Mouse (Mus musculus) lung, postnatal 0 days (tissue): ENCODE measurements at regions not wholly inside any gene's neighbourhood (a gene's known extent, or its start where the extent isn't known, plus 50 kb on each side); places are given as distances from the start of the nearest gene placed in this dataset.

Source experiments
- ATAC-seq: fragments of 200-750 bp; cut with Nextera tagmentation; 2 replicates; pipeline ENCODE4 v1.8.0; 2017; ENCODE audit warnings: moderate library complexity
- DNase-seq: peaks from one replicate; pipeline ENCODE4 v3.0.0-alpha.2; 2016; ENCODE audit warnings: low spot score
- H3K27ac ChIP-seq: fragments of 300-500 bp; sonication (generic); 2 replicates; pipeline ENCODE4 v1.5.1; 2014; ENCODE audit warnings: antibody characterized with exemption, mild to moderate bottlenecking, low read length, mixed read lengths
- H3K27me3 ChIP-seq: fragments of 300-500 bp; sonication (generic); replicated peaks from 2 replicates; pipeline ENCODE4 v1.6.1; 2014; ENCODE audit warnings: low read length, mixed read lengths; ENCODE audit not compliant: insufficient read depth
- H3K36me3 ChIP-seq: fragments of 300-500 bp; sonication (generic); 2 replicates; pipeline ENCODE4 v1.6.1; 2014; ENCODE audit warnings: low read length, mixed read lengths; ENCODE audit not compliant: insufficient read depth
- H3K4me1 ChIP-seq: fragments of 300-500 bp; sonication (generic); 2 replicates; pipeline ENCODE4 v1.6.1; 2014; ENCODE audit warnings: antibody characterized with exemption, low read depth, low read length, mixed read lengths; ENCODE audit not compliant: insufficient read depth
- H3K4me2 ChIP-seq: fragments of 300-500 bp; sonication (generic); replicated peaks from 2 replicates; pipeline ENCODE4 v1.6.1; 2014; ENCODE audit warnings: low read depth, mild to moderate bottlenecking, low read length, moderate library complexity, mixed read lengths
- H3K4me3 ChIP-seq: fragments of 300-500 bp; sonication (generic); 2 replicates; pipeline ENCODE4 v1.5.1; 2014; ENCODE audit warnings: low read depth, low read length
- H3K9ac ChIP-seq: fragments of 300-500 bp; sonication (generic); replicated peaks from 2 replicates; pipeline ENCODE4 v1.6.1; 2014; ENCODE audit warnings: low read depth, mild to moderate bottlenecking
- H3K9me3 ChIP-seq: fragments of 300-500 bp; sonication (generic); 2 replicates; pipeline ENCODE4 v1.6.1; 2016; ENCODE audit warnings: low read length, mixed read lengths
- CTCF ChIP-seq: IDR thresholded peaks from 2 replicates; pipeline ENCODE4 v1.5.1; 2016; ENCODE audit warnings: antibody characterized with exemption, mild to moderate bottlenecking
- EP300 ChIP-seq: IDR thresholded peaks from 2 replicates; pipeline ENCODE4 v1.6.1; 2016; ENCODE audit warnings: antibody characterized with exemption, mild to moderate bottlenecking, control low read depth
- WGBS: fragments of 180-500 bp; shearing (Covaris S2); extraction: QIAGEN DNeasy Blood & Tissue Kit; methylation state at CpG from one replicate; pipeline ENCODE4 v1.1.7; 2014; 5-methylcytosine and 5-hydroxymethylcytosine counted together

DNA sequence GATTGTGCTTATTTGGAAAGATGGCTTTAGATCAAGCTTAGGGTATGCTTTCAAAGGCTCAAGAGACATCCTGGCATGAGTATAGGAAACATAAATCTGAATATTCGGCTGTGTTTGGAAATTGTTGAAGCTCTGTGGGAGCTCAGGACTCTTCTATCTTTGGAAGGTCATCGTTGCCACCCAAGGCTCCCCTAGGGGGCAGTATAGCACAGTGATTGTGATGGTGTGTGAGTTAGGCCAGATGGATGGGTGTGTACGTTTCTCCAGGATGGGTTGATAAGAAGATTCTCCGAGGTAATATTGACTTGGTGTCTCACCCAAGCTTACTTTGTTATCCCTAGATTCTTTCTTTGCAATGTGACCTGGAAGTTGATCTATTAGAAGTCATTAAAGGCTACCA lies 93.3 kb upstream of the Card11 start:
- DNase-seq (no peak), ATAC-seq (no peak)
- Histone ChIP-seq H3K4me3 (no peak overlapping the region), H3K9ac (no peak overlapping the region), H3K4me2 (no peak overlapping the region), H3K9me3 (no peaks in the 10 kb centered on the region), H3K4me1 (no peaks in the 10 kb centered on the region), H3K27me3 (no peaks in the 10 kb centered on the region), H3K27ac (no peak overlapping the region), H3K36me3 (no peaks in the 10 kb centered on the region)
- 36% methylated on average over 4 of the region's 4 CpGs for WGBS
- TF ChIP-seq CTCF (peak; percentile 71), EP300 (no peak)

DNA sequence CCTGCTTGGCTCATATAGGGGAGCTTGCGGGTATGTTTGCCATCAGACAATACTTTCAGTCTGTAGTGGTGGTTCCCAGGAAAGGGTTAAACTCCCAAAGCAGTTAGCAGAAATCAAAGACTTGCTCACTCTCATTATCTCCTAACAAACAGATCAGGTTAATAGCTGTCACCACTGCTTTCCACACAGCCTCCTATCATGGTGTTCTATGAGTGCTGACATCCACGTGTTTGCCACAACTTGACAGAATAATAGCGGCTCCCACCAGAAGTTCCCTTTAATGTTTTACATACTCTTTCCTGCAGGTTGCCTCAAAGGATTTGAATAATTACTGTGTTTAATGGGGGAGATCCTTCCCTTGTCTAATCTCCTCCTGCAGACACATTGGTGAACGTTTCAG lies 97.5 kb upstream of the Card11 start:
- 26% methylated on average over 4 of the region's 4 CpGs for WGBS
- DNase-seq: no peak
- H3K4me2 ChIP-seq: no peak overlapping the region

DNA sequence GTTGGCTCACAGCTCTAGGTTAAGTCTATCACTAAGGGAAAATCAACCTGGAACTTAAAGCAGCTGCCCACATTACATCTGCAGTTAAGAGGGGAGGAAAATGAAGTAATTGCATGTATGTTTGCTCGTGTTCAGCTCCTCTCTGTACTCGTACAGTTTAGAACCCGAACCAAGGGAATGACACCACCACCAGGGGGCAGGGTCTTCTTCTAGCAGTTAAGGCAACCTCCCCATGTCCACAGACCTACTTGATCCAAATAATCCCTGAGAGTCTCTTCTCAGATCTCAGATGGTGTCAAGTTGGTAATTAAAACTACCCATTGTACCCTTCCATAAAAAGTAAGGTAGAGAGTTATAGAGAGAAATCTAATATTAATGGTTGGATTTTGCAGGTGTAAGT lies 111.3 kb upstream of the Card11 start:
- 91% methylated on average over 3 of the region's 3 CpGs for WGBS
- Histone ChIP-seq H3K4me1 (no peaks in the 10 kb centered on the region), H3K4me2 (no peak overlapping the region), H3K9ac (no peak overlapping the region), H3K4me3 (no peak overlapping the region), H3K9me3 (no peaks in the 10 kb centered on the region), H3K36me3 (no peaks in the 10 kb centered on the region), H3K27ac (no peak overlapping the region), H3K27me3 (no peaks in the 10 kb centered on the region)
- TF ChIP-seq EP300 (no peak), CTCF (no peak)
- DNase-seq (no peak), ATAC-seq (no peak)

More for the DNA sequence above, 97.5 kb upstream of the Card11 start:
- Histone ChIP-seq H3K4me3 (no peak overlapping the region), H3K27ac (no peak overlapping the region), H3K27me3 (no peaks in the 10 kb centered on the region), H3K9me3 (no peaks in the 10 kb centered on the region), H3K4me1 (no peaks in the 10 kb centered on the region), H3K36me3 (no peaks in the 10 kb centered on the region), H3K9ac (no peak overlapping the region)
- no peak for ATAC-seq
- TF ChIP-seq EP300: no peak
- no peak for TF ChIP-seq CTCF

DNA sequence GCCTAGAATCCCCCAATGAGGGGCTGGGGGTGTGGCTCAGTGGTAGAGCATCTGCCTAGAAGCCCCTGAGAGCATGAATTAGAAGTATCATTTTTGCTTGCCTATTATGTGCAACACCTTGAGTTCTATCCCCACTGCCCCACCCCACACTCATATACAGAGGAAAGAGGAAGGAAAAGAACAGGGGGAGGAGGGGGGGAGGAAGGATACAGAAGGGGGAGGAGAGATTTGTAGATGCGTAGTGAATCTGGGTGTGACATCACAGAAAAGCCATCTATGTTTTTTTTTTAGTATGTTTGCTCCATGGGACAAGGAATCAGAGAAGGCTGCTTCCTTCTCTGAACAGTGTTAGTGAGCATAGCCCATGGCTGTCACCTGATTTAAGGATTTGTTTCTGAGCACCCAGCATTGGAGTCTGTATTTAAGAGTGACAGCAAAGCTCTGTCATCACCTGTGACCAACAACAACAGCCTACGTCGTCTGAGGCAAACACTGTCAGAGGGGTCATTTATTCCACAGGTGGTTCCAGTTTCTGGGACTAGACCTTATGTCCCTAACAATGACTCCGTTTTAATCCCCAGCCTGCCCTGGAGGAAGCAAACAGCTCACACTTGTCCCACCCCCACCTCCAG lies 115.0 kb upstream of the Card11 start:
- no peak overlapping the region for H3K9ac ChIP-seq
- TF ChIP-seq EP300 (no peak), CTCF (no peak)

DNA sequence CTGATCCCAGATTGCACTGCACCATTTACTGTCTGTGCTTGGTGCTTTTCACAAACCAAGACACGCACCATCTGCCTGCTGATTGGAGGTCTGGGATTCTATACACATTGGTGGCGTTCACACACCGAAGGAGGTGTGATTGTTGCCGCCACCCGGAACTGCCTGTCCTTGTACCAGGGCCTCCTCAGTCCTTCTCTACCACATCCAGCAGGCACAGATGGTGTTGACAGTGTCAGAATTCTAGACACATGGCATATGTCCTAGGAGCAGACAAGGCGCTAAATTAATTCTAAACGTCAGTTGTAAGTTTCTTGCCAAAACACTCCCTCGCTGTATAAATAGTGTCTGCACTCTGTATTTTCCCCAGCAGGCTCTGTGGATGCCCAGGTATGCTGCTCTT lies 115.6 kb upstream of the Card11 start:
- H3K4me3 ChIP-seq: no peak overlapping the region
- H3K9ac ChIP-seq: no peak overlapping the region
- 59% methylated on average over 8 of the region's 8 CpGs for WGBS
- no peaks in the 10 kb centered on the region for H3K36me3 ChIP-seq
- ATAC-seq (no peak), DNase-seq (no peak)
- no peak overlapping the region for H3K27ac ChIP-seq
- H3K4me2 ChIP-seq: no peak overlapping the region
- H3K9me3 ChIP-seq: no peaks in the 10 kb centered on the region
- H3K4me1 ChIP-seq: no peaks in the 10 kb centered on the region
- H3K27me3 ChIP-seq: no peaks in the 10 kb centered on the region
- TF ChIP-seq EP300: no peak
- TF ChIP-seq CTCF: no peak

More for the DNA sequence above, 115.0 kb upstream of the Card11 start:
- Histone ChIP-seq H3K27me3 (no peaks in the 10 kb centered on the region), H3K9me3 (no peaks in the 10 kb centered on the region), H3K4me2 (no peak overlapping the region), H3K27ac (no peak overlapping the region), H3K36me3 (no peaks in the 10 kb centered on the region), H3K4me1 (no peaks in the 10 kb centered on the region), H3K4me3 (no peak overlapping the region)
- 50% methylated on average over 4 of the region's 4 CpGs for WGBS
- no peak for ATAC-seq
- DNase-seq: no peak

DNA sequence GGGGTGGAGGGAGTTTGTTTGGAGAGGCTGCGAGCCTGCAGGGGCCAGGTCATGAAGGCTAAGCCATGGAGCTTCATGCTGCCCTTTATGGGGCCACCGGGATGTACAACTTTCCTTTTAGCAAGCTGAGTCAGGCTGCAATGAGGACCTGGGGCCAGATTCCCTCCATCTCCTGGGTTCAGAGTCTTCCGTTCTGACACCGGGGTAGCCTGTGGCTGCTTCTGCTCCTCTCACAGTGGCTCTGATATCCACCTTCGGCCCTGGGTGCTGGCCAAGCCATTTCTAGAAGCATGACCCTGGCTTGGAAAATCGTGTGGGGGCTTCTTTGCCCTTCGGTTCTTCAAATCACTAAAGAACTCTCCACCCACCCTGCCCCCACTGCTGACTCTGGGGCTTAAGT lies 115.4 kb upstream of the Sdk1 start:
- H3K4me1 ChIP-seq: no peaks in the 10 kb centered on the region
- TF ChIP-seq CTCF: no peak
- TF ChIP-seq EP300: no peak
- WGBS: 73% methylated on average over 7 of the region's 7 CpGs
- H3K27me3 ChIP-seq: no peaks in the 10 kb centered on the region
- no peaks in the 10 kb centered on the region for H3K9me3 ChIP-seq
- H3K4me2 ChIP-seq: no peak overlapping the region
- no peak overlapping the region for H3K4me3 ChIP-seq
- no peak overlapping the region for H3K27ac ChIP-seq
- DNase-seq: no peak
- no peak for ATAC-seq
- no peaks in the 10 kb centered on the region for H3K36me3 ChIP-seq
- no peak overlapping the region for H3K9ac ChIP-seq

DNA sequence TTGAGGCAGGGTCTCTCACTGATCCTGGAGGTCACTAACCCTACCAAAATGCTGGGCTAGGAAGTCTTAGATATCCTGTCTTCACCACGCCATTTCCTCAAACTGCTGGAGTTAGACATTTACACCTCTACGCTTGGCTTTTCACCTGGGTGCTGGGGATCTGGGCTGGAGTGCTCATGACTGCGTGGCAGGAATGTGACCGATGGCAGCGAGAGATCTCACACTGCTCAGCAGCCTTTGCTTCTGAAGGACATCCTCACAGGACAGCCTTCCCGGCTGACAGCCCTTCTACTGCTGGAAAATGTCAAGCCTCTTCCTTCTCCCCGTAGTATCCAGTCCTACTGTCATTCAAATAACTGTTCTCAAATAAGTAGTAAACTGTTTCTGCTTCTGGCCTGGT lies 114.8 kb upstream of the Sdk1 start:
- no peak for DNase-seq
- H3K4me2 ChIP-seq: no peak overlapping the region
- H3K4me3 ChIP-seq: no peak overlapping the region
- no peaks in the 10 kb centered on the region for H3K27me3 ChIP-seq
- no peaks in the 10 kb centered on the region for H3K36me3 ChIP-seq
- WGBS: 88% methylated on average over 7 of the region's 7 CpGs
- no peaks in the 10 kb centered on the region for H3K4me1 ChIP-seq
- no peak overlapping the region for H3K27ac ChIP-seq
- H3K9ac ChIP-seq: no peak overlapping the region
- ATAC-seq: no peak
- no peaks in the 10 kb centered on the region for H3K9me3 ChIP-seq
- TF ChIP-seq CTCF: no peak
- TF ChIP-seq EP300: no peak
